Mouse (Mus musculus) heart, postnatal 25 days (tissue): ENCODE results near the gene Shank2. TPM values are rescaled to one million over a fixed set of nuclear protein-coding genes. Genes with fewer than 3 reads are reported as not detected.

ENCODE experiments used
- DNase-seq: peaks from one replicate; pipeline ENCODE4 v3.0.0; 2022; ENCODE audit warnings: low spot score
- intact Hi-C: fragments of 180-260 bp; cut with DNase I; formaldehyde crosslinking; loops from one replicate; pipeline ENCODE4 v1.15.1; 2025
- total RNA-seq, 2 experiments: library from RNA; stranded (reverse); gene quantifications; 2 replicates each; pipeline ENCODE4 v1.2.3; 2021

Shank2 gene
- total RNA-seq, 2 experiments from 2014 or later: 0.42 to 0.59 TPM

GRCm38 (mm10) chr7:144148111-144148510, 146.4 kb downstream of the Shank2 start:
- no peak for DNase-seq
- intact Hi-C loops: no loop called here

GRCm38 (mm10) chr7:144153124-144153523, 151.4 kb downstream of the Shank2 start:
- intact Hi-C loops: no loop called here
- no peak for DNase-seq

- DNase-seq: no peak
- intact Hi-C loops: no loop called here
These were observed 152.0 kb downstream of the Shank2 start for GRCm38 (mm10) chr7:144153682-144154081.

DNA sequence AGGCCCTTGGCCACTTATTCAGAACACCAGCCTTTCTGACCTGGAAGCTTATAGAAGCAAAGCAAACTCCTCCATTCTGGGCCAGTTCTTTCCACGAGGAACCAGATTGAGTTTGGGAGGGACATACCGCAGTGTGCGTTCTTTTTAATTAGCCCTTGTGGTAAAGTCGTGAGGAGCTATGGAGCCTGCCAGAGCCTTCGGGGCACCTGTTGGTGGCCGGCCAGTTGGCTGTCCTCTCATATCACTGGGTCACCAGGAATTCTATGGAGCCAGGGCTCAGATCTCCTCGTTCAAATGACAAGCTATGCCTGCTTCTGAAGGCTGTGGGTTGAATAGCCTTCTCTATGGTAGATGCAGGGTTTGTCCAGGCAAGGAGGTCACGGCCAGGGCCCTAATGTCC, 156.2 kb downstream of the Shank2 start:
- no peak for DNase-seq
- intact Hi-C loops: no loop called here

GRCm38 (mm10) chr7:144159556-144159955, 157.8 kb downstream of the Shank2 start:
- intact Hi-C loops: no loop called here
- DNase-seq: no peak

DNA sequence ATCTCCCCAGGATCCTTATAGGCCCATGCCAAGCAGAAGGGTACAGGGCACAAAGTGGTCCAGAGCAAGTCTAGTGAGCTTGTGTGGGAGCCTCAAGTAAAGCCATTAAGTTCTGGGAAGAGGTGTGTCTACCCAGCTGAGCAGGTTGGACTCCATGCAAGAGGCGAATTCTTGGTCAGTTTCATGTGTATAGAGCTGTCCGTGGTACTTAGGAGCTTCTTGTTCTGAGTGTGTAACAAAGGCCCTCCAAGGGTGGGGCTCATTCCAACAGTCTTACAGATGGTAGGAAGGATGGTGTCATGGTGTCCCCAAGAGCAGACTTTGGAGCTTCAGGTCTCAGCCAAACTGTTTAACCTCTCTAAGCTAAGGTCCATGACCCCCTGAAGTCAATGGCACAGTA, 158.3 kb downstream of the Shank2 start:
- intact Hi-C loops: no loop called here
- no peak for DNase-seq

GRCm38 (mm10) chr7:144160646-144161249, 159.0 kb downstream of the Shank2 start:
- no peak for DNase-seq
- intact Hi-C loops: no loop called here

DNA sequence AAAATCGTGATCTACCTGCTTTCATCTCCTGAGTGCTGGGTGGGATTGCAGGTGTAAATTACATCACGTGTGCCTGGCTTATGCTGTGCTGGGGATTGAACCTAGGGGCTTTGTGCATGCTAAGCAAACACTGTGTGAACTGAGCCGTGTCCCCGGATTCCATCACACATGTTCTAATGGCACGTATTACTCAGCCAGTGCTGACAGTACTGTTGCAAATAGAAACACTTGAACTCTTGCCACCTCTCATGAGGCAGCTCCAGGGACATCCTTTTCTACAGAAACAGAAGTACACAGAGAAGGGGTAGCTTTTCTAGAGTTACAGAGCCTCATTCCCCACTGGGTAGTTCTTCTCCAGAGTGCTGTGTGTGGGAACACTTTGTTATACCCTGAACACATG, 168.5 kb downstream of the Shank2 start:
- intact Hi-C loops: no loop called here

GRCm38 (mm10) chr7:144170686-144171085, 169.0 kb downstream of the Shank2 start:
- intact Hi-C loops: no loop called here
- no peak for DNase-seq

More for the DNA sequence above, 168.5 kb downstream of the Shank2 start:
- DNase-seq: no peak

DNA sequence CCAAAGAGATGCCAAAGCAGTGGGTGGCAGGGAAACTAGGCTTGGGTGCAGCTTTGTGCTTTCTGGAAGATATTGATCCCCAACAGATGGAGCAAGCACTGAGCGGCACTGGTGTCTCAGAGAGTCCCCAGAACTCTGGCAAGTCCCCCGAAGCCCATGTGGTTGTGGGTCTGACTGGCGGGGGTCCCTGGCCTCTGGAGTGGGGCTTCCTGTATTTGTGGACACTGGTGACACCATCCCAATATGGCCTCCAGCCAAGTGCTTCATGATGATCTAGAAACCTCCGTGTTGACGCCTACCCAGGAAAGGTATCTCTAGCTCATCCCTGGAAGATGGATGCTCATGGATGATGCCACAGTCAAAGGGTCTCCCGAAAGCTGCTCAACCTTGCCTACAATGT, 172.1 kb downstream of the Shank2 start:
- intact Hi-C loops: no loop called here
- no peak for DNase-seq

DNA sequence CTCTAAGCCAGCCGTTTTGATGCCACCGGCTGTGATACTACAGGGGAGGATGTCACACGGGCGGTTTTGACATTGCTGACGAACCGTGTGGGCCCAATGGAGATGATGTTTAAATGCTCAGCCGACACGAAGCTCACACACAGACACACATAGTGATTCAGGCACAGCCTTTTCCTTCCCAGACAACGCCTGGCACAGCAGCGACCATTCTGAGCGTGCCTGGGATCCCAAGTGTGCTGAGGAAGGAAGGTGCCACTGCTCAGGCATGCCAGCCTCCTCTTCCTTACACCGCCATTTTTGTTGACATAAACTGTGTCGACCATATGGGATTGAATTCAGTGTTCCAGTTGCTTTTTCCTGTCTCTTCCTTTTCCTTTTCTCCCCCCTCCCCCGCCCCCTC, 172.6 kb downstream of the Shank2 start:
- intact Hi-C loops: no loop called here
- no peak for DNase-seq

DNA sequence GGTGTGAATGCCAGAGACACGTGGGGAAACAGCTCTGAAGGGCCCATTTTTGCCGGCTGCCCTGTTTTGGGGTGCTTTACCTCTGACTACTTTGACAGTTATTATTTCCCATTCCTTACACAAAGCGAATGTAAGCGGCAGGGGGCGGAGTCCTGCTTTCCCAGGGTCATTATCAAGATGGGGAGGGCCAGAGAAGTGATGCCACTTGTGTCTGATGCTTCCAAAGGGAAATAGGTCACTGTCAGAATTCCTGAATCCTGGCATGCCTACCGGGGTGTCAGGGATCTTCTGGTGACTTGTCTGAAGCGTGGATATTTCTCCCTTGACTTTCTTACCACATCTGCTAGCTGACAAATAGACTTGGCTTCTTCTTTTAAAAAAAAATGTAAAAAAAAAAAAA, 173.3 kb downstream of the Shank2 start:
- no peak for DNase-seq
- intact Hi-C loops: no loop called here

GRCm38 (mm10) chr7:144175481-144176233, 173.9 kb downstream of the Shank2 start:
- DNase-seq: no peak
- intact Hi-C loops: no loop called here

DNA sequence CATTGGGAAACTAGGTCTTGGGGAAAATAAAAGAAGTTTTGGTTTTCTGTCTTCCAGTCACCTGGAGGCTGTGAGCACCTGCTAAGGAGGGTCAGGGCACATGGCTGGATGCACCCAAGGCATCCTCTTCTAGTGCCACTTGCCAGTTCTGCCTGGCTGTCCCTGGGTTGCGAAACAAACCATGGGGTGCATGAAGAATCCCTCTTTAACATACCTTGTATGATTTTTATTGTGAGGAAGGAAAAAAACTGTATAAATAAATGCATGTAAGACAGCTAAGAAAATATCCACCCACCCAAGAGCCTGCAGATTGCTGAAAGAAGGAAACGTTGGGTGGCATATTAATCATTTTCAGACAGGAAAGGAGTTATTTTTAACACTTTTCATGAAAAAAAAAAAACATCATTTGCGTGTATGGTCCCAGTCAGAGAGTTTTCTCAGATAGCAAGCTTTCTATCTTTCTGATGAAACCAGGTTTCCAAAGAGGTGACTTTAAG, 174.6 kb downstream of the Shank2 start:
- intact Hi-C loops: no loop called here
- no peak for DNase-seq

- intact Hi-C loops: no loop called here
- DNase-seq: no peak
These were observed 177.7 kb downstream of the Shank2 start for GRCm38 (mm10) chr7:144179436-144179835.

- no peak for DNase-seq
- intact Hi-C loops: loop anchor here (5.0 kb wide), 1 partner anchor 84 kb away; no protein-coding TSS in a partner anchor
These were observed 179.2 kb downstream of the Shank2 start for GRCm38 (mm10) chr7:144180885-144181284.

- intact Hi-C loops: no loop called here
These were observed 186.2 kb downstream of the Shank2 start for GRCm38 (mm10) chr7:144187869-144188430.

GRCm38 (mm10) chr7:144189446-144189845, 187.7 kb downstream of the Shank2 start:
- intact Hi-C loops: no loop called here
- DNase-seq: no peak

More at GRCm38 (mm10) chr7:144187869-144188430, 186.2 kb downstream of the Shank2 start:
- DNase-seq: no peak

DNA sequence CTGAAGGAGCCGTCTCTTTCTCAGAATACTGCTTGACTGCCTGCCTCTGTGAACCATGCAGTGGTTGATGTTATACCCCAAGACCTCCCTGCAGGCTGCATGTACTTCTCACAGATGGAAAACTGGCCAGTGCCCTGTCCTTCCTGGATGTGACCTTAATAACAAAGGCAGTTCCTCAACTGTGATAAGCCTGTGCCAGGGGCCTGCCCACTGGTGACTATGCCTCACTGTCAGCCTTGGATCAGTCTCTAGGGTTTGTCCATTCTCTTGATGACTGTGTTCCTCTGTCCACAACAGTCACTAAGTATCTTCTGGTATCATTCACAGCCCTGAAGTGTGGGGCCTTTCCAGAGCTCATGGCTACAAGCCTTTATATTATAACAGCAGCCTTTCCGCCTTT, 196.8 kb downstream of the Shank2 start:
- intact Hi-C loops: no loop called here
- DNase-seq: no peak

GRCm38 (mm10) chr7:144202017-144202682, 200.4 kb downstream of the Shank2 start:
- intact Hi-C loops: no loop called here
- DNase-seq: no peak

DNA sequence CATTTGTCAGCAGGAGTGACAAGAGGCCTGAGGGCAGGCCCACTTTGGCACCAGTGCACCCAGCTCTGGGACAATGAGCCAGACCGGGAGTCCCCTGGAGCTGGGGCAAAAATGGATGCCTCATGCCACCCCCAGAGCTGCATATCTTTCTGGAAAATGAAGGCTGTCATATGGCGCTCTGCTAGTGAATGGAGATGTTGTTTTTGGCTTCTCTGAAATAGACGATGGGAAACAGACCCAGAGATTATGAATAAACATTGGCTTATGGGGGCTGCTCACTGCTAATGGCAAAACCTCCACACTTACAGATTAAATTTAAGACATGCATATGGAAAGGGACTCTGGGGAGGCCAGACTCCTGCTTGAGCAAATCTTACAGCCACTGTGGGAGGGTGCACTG, 202.6 kb downstream of the Shank2 start:
- DNase-seq: no peak
- intact Hi-C loops: no loop called here
